Mouse (Mus musculus) induced T-regulatory cell, adult 2 months (primary cell): ENCODE data around the gene Gm3259.
"Not testable (repeated sequence)": the region's sequence is repeated elsewhere in the genome, so short reads cannot be mapped to it uniquely, and the experiment has no call there.

Source experiments
- DNase-seq: peaks from one replicate; pipeline ENCODE4 v3.0.0-alpha.2; 2012; ENCODE audit warnings: low read depth

Gm3259 gene

DNA sequence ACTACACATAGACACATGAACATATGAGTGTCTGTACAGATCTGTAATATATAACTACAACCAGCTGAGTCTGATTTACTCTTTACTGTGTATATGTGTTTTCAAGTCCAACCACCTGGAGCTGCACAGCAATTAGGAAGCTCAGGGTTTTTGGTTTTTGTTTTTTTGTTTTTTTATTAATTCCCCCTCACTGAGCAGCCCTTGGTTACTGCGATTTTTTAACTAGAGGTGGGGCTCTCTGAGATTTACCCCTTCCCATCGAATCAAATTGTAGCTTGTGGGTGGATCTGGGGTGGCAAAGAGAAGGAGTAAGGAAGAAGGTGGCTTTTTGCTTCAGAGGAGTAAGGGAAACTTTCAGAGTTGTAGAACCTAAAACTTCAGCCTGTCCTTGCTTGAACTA, at the start of gene Gm3259:
Gm3259 (plus strand) TSS at position 301 of the 400 bp plus-strand sequence.
- DNase-seq: not testable (repeated sequence)

GRCm38 (mm10) chr5:95272668-95273067, 33.0 kb upstream of the Gm3259 start, which contains the start of gene Gm10424:
TSS of gene Gm10424 (minus strand) at chr5:95272768.
- not testable (repeated sequence) for DNase-seq
